Mouse (Mus musculus) cerebellum, adult 2 months (tissue): Measurements from ENCODE around the gene Tmc7.

Source experiments
- CTCF ChIP-seq: fragments of 200-500 bp; IDR thresholded peaks from 2 replicates; pipeline ENCODE4 v1.5.1; 2011; ENCODE audit warnings: low read depth, mild to moderate bottlenecking, control low read depth, low read length, moderate library complexity, borderline replicate concordance; ENCODE audit not compliant: insufficient read depth
- POLR2A ChIP-seq: fragments of 200-500 bp; IDR thresholded peaks from 2 replicates; pipeline ENCODE4 v1.6.1; 2011; ENCODE audit warnings: low read length, control low read depth, borderline replicate concordance; ENCODE audit not compliant: insufficient read depth

DNA sequence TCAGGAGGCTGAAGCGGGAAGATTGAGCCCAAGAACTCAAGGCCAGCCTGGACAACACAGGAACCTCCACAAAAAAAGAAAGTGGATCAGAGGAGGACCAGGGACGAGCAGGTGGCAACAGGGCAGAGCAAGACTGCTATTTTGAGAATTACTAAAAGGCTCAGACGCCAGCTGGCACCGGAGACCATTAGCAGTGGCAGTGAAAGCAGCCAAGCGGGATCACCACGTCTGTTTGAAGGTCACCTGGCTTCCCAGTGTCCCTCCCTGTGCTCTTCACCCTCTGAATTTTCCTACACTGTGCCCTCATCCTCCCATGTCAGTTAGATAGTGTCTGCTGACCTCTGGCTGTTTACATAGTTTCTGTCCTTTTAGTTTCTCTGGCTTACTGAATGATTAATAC is 1.3 kb upstream of the Tmc7 start:
- TF ChIP-seq CTCF (no peak), POLR2A (no peak)
